Mouse (Mus musculus) small intestine, adult 2 months (tissue): ENCODE results near the gene Samhd1.

Experiments
- CTCF ChIP-seq: fragments of 200-500 bp; IDR thresholded peaks from 2 replicates; pipeline ENCODE4 v1.5.1; 2012; ENCODE audit warnings: low read depth, mild to moderate bottlenecking, control low read depth, inconsistent platforms, low read length, moderate library complexity, mixed read lengths; ENCODE audit not compliant: insufficient replicate concordance, insufficient read length; ENCODE audit errors: extremely low read depth
- POLR2A ChIP-seq: fragments of 200-500 bp; IDR thresholded peaks from 2 replicates; pipeline ENCODE4 v1.6.1; 2012; ENCODE audit warnings: low read depth, mild to moderate bottlenecking, control low read depth, inconsistent platforms, low read length, moderate library complexity

GRCm38 (mm10) chr2:157049831-157050243 lies 85.2 kb downstream of the Samhd1 start:
- TF ChIP-seq CTCF, result no peak
- TF ChIP-seq POLR2A, result no peak
